Mouse (Mus musculus) ovary, postnatal 36 days (tissue): ENCODE measurements around the gene Sned1.
"Not testable (repeated sequence)": the region's sequence is repeated elsewhere in the genome, so short reads cannot be mapped to it uniquely, and the experiment has no call there.

Experiments used
- DNase-seq: peaks from one replicate; pipeline ENCODE4 v3.0.0; 2022; ENCODE audit warnings: low spot score, mixed read lengths

Gene Sned1

GRCm38 (mm10) chr1:93229221-93229620 is 6.4 kb upstream of the Sned1 start:
- DNase-seq: no peak

- no peak for DNase-seq
Observed at GRCm38 (mm10) chr1:93229626-93230025, 6.0 kb upstream of the Sned1 start.

- DNase-seq: no peak
Observed at GRCm38 (mm10) chr1:93236545-93236924, 894 bp downstream of the Sned1 start.

GRCm38 (mm10) chr1:93237676-93238075 is 2.0 kb downstream of the Sned1 start:
- DNase-seq: no peak

GRCm38 (mm10) chr1:93238201-93238600 is 2.6 kb downstream of the Sned1 start:
- no peak for DNase-seq

GRCm38 (mm10) chr1:93245936-93246335 is 10.3 kb downstream of the Sned1 start:
- DNase-seq: no peak

- no peak for DNase-seq
Observed at GRCm38 (mm10) chr1:93252586-93252985, 16.9 kb downstream of the Sned1 start.

GRCm38 (mm10) chr1:93255761-93256160 is 20.1 kb downstream of the Sned1 start:
- DNase-seq: no peak

- DNase-seq: no peak
Observed at GRCm38 (mm10) chr1:93257560-93257959, 21.9 kb downstream of the Sned1 start.

- DNase-seq: no peak
Observed at GRCm38 (mm10) chr1:93267207-93267606, 31.6 kb downstream of the Sned1 start.

GRCm38 (mm10) chr1:93268246-93268645 is 32.6 kb downstream of the Sned1 start:
- DNase-seq: no peak

- no peak for DNase-seq
Observed at GRCm38 (mm10) chr1:93270516-93271240, 35.0 kb downstream of the Sned1 start.

GRCm38 (mm10) chr1:93271751-93272150 is 36.1 kb downstream of the Sned1 start:
- DNase-seq: no peak

- DNase-seq: peak; percentile 53
Observed at GRCm38 (mm10) chr1:93272409-93272821, 36.8 kb downstream of the Sned1 start.

GRCm38 (mm10) chr1:93275561-93275960 is 39.9 kb downstream of the Sned1 start:
- no peak for DNase-seq

GRCm38 (mm10) chr1:93277041-93277440 is 41.4 kb downstream of the Sned1 start:
- DNase-seq: no peak

- no peak for DNase-seq
Observed at GRCm38 (mm10) chr1:93289678-93290214, 54.1 kb downstream of the Sned1 start.

GRCm38 (mm10) chr1:93290956-93291355 is 55.3 kb downstream of the Sned1 start:
- DNase-seq: no peak

- no peak for DNase-seq
Observed at GRCm38 (mm10) chr1:93291591-93291990, 56.0 kb downstream of the Sned1 start.

GRCm38 (mm10) chr1:93292006-93292405 is 56.4 kb downstream of the Sned1 start:
- no peak for DNase-seq

- not testable (repeated sequence) for DNase-seq
Observed at GRCm38 (mm10) chr1:93294491-93294890, 58.9 kb downstream of the Sned1 start.

- DNase-seq: no peak
Observed at GRCm38 (mm10) chr1:93299791-93300190, 64.2 kb downstream of the Sned1 start.

- DNase-seq: peak; percentile 28
Observed at GRCm38 (mm10) chr1:93300578-93300977, 64.9 kb downstream of the Sned1 start.
